Mouse (Mus musculus): ENCODE data around the gene Slc30a1. TPM values are rescaled to one million over a fixed set of nuclear protein-coding genes. Genes with fewer than 3 reads are reported as not detected.
A peak's percentile ranks its signal among the peaks of the same experiment; 100 is the strongest.

Slc30a1 gene
- polyA plus RNA-seq, 1 experiment from 2014 or later: 4.5 TPM

DNA sequence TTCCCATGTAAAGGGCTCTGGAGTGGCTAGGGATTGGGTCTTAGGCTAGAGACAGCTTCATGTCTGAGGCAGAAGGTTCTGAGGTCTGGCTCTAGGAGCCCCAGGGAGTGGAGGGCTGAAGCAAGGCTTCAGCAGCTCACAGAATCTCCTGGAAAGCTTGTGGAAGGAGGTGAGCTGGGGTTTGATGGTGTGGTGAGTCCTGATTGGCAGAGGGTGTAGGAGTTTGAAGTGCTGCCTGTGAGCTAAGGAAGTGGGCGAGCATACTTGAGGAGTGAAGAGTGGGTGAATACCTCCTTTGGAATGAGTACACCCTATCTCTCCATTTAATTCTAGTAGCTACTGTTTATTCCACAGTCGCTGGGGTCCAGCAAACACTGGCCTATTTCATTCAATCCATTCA lies 44.0 kb downstream of the Slc30a1 start:
- Histone ChIP-seq H3K4me1 (replicated peaks) (peaks cover 6% of the 10 kb centered on the region), H3K27me3 (replicated peaks) (no peaks in the 10 kb centered on the region), H3K9ac (no peak overlapping the region), H3K4me3 (replicated peaks) (no peak overlapping the region), H3K27ac (no peak overlapping the region), H3K4me2 (replicated peaks) (no peak overlapping the region), H3K9me3 (no peaks in the 10 kb centered on the region), H3K36me3 (no peaks in the 10 kb centered on the region)
- 60% methylated on average over 2 of the region's 2 CpGs for WGBS
- ATAC-seq: no peak

GRCm38 (mm10) chr1:191952733-191953335 lies 46.3 kb downstream of the Slc30a1 start:
- Histone ChIP-seq H3K27ac (no peak overlapping the region), H3K9ac (no peak overlapping the region), H3K4me2 (replicated peaks) (no peak overlapping the region), H3K36me3 (no peaks in the 10 kb centered on the region), H3K4me1 (replicated peaks) (0 out of 2 replicates have a peak, but pooled peaks cover 2% of the 10 kb centered on the region), H3K9me3 (no peaks in the 10 kb centered on the region), H3K4me3 (replicated peaks) (no peak overlapping the region), H3K27me3 (replicated peaks) (no peaks in the 10 kb centered on the region)
- no peak for ATAC-seq
- WGBS: 88% methylated on average over 11 of the region's 11 CpGs

- H3K27ac ChIP-seq: peak overlapping the region; percentile 27; the same call in 1 of the 2 replicates
- WGBS: 61% methylated on average over 3 of the region's 3 CpGs
- ATAC-seq: no peak
These were observed 48.5 kb downstream of the Slc30a1 start for GRCm38 (mm10) chr1:191955101-191955500.

GRCm38 (mm10) chr1:191956261-191956660 lies 49.7 kb downstream of the Slc30a1 start:
- no peaks in the 10 kb centered on the region for H3K36me3 ChIP-seq
- ATAC-seq: 0 out of 2 replicates have a peak, but pooled peaks have one; percentile 36
- peak overlapping the region; percentile 27; the same call in 1 of the 2 replicates for H3K27ac ChIP-seq
- no peaks in the 10 kb centered on the region for H3K9me3 ChIP-seq
- WGBS: 66% methylated on average over 3 of the region's 3 CpGs
- 0 out of 2 replicates have a peak, but pooled peaks cover 2% of the 10 kb centered on the region for H3K4me1 ChIP-seq (replicated peaks)
- H3K4me3 ChIP-seq (replicated peaks): no peak overlapping the region
- H3K4me2 ChIP-seq (replicated peaks): no peak overlapping the region
- no peaks in the 10 kb centered on the region for H3K27me3 ChIP-seq (replicated peaks)
- no peak overlapping the region for H3K9ac ChIP-seq

More at GRCm38 (mm10) chr1:191955101-191955500, 48.5 kb downstream of the Slc30a1 start:
- Histone ChIP-seq H3K9me3 (no peaks in the 10 kb centered on the region), H3K27me3 (replicated peaks) (no peaks in the 10 kb centered on the region), H3K36me3 (no peaks in the 10 kb centered on the region), H3K4me1 (replicated peaks) (0 out of 2 replicates have a peak, but pooled peaks cover 2% of the 10 kb centered on the region), H3K4me2 (replicated peaks) (no peak overlapping the region), H3K4me3 (replicated peaks) (no peak overlapping the region), H3K9ac (no peak overlapping the region)

GRCm38 (mm10) chr1:191956871-191957270 lies 50.3 kb downstream of the Slc30a1 start:
- 74% methylated on average over 2 of the region's 2 CpGs for WGBS
- H3K4me1 ChIP-seq (replicated peaks): 0 out of 2 replicates have a peak, but pooled peaks cover 2% of the 10 kb centered on the region
- no peak for ATAC-seq
- no peak overlapping the region for H3K4me2 ChIP-seq (replicated peaks)
- no peak overlapping the region for H3K4me3 ChIP-seq (replicated peaks)
- H3K9ac ChIP-seq: no peak overlapping the region
- no peaks in the 10 kb centered on the region for H3K9me3 ChIP-seq
- no peaks in the 10 kb centered on the region for H3K27me3 ChIP-seq (replicated peaks)
- H3K36me3 ChIP-seq: no peaks in the 10 kb centered on the region
- peak overlapping the region; percentile 40; the same call in 1 of the 2 replicates for H3K27ac ChIP-seq

GRCm38 (mm10) chr1:191957321-191957720 lies 50.8 kb downstream of the Slc30a1 start:
- no peak overlapping the region for H3K4me3 ChIP-seq (replicated peaks)
- H3K27me3 ChIP-seq (replicated peaks): no peaks in the 10 kb centered on the region
- no peak for ATAC-seq
- no peaks in the 10 kb centered on the region for H3K9me3 ChIP-seq
- 82% methylated on average over 3 of the region's 3 CpGs for WGBS
- no peak overlapping the region for H3K4me2 ChIP-seq (replicated peaks)
- no peak overlapping the region for H3K9ac ChIP-seq
- H3K4me1 ChIP-seq (replicated peaks): 0 out of 2 replicates have a peak, but pooled peaks cover 2% of the 10 kb centered on the region
- no peaks in the 10 kb centered on the region for H3K36me3 ChIP-seq
- H3K27ac ChIP-seq: no peak overlapping the region

DNA sequence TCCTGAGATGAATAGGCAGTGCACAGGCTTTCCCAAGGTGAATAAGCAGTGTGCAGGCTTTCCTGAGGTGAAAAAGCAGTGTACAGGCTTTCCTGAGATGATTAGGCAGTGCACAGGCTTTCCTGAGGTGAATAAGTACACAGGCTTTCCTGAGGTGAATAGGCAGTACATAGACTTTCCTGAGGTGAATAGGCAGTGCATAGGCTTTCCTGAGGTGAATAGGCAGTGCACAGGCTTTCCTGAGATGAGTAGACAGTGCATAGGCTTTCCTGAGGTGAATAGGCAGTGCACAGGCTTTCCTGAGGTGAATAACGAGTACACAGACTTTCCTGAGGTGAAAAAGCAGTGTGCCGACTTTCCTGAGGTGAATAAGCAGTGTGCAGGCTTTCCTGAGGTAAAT lies 54.4 kb downstream of the Slc30a1 start:
- Histone ChIP-seq H3K4me2 (replicated peaks) (no peak overlapping the region), H3K27ac (no peak overlapping the region), H3K9me3 (no peaks in the 10 kb centered on the region), H3K9ac (no peak overlapping the region), H3K27me3 (replicated peaks) (no peaks in the 10 kb centered on the region), H3K4me1 (replicated peaks) (0 out of 2 replicates have a peak, but pooled peaks cover 9% of the 10 kb centered on the region), H3K4me3 (replicated peaks) (no peak overlapping the region), H3K36me3 (no peaks in the 10 kb centered on the region)
- whole genome bisulfite sequencing: 67% methylated on average over 2 of the region's 2 CpGs
- no peak for ATAC-seq

Other genes with a start within 250 kb of the Slc30a1 start
- 31.2 and 37.2 TPM in 2 replicates for gene Lpgat1, start 188.9 kb upstream of the Slc30a1 start, polyA plus RNA-seq (2015; fragmentation: Nextera tagmentation; extraction: Ambion mirVana)
- gene Nek2, start 85.3 kb upstream of the Slc30a1 start, polyA plus RNA-seq (2015; fragmentation: Nextera tagmentation; extraction: Ambion mirVana): 45.6 and 47.6 TPM in 2 replicates
- gene Rd3, start 70.6 kb downstream of the Slc30a1 start, polyA plus RNA-seq (2015; fragmentation: Nextera tagmentation; extraction: Ambion mirVana): 0.18 and 0.20 TPM in 2 replicates
- 19.6 and 21.3 TPM in 2 replicates for gene Traf5, start 185.8 kb downstream of the Slc30a1 start, polyA plus RNA-seq (2015; fragmentation: Nextera tagmentation; extraction: Ambion mirVana)
- 21.4 and 25.5 TPM in 2 replicates for gene Rcor3, start 231.3 kb downstream of the Slc30a1 start, polyA plus RNA-seq (2015; fragmentation: Nextera tagmentation; extraction: Ambion mirVana)